Mouse (Mus musculus): ENCODE results near the gene Pde3a. TPM values are rescaled to one million over a fixed set of nuclear protein-coding genes. Genes with fewer than 3 reads are reported as not detected.

The Pde3a gene
- polyA plus RNA-seq, 1 experiment from 2014 or later: 2.8 TPM

- no peak overlapping the region for H3K4me3 ChIP-seq
- 89% methylated on average over 7 of the region's 7 CpGs for WGBS
- H3K4me2 ChIP-seq (replicated peaks): no peak overlapping the region
- H3K27me3 ChIP-seq (replicated peaks): no peaks in the 10 kb centered on the region
- ATAC-seq (ENCODE audit: low FRiP score, low read depth): no peak
- no peak overlapping the region for H3K9ac ChIP-seq
- H3K9me3 ChIP-seq: no peaks in the 10 kb centered on the region
- H3K27ac ChIP-seq: no peak overlapping the region
- no peaks in the 10 kb centered on the region for H3K36me3 ChIP-seq
- no peaks in the 10 kb centered on the region for H3K4me1 ChIP-seq
Observed at GRCm38 (mm10) chr6:141543344-141543743, 294.3 kb downstream of the Pde3a start.

All from neural tube, embryonic 12.5 days (tissue).